Mouse (Mus musculus) adrenal gland, postnatal 10 days (tissue): ENCODE data around the gene H2-M5. TPM values are rescaled to one million over a fixed set of nuclear protein-coding genes. Genes with fewer than 3 reads are reported as not detected.
"Not testable (repeated sequence)": the region's sequence is repeated elsewhere in the genome, so short reads cannot be mapped to it uniquely, and the experiment has no call there.

Source experiments
- DNase-seq: peaks from one replicate; pipeline ENCODE4 v3.0.0; 2021; ENCODE audit warnings: mixed read lengths
- total RNA-seq, 2 experiments: library from RNA; stranded (reverse); gene quantifications; 2 replicates each; pipeline ENCODE4 v1.2.3; 2021

Gene H2-M5
- total RNA-seq, 2 experiments from 2014 or later: not detected

DNA sequence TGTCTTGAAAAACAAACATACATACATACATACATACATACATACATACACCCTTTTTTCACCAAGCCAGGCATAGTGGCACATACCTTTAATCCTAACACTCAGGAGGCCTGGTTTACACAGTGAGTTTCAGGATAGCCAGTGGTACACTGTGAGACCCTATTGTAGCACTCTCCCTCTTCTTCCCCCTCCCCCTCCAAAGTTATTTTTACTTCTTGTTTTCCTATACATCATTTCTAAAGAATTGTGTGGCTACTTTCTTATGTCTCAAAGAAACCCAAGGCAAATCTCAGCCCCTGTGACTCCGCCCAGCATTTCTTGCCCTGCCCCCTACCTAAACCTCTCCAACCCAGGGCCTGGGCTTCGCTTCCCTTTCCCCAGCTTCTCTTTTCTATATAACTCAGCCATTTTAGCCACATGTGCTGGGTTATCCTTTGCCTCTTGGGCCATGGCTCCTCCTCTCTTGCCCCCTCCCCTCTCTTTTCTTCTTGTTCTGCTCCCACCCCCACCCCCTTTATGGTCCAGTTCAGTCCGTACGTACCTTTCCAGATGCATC, 4.5 kb upstream of the H2-M5 start:
- DNase-seq: no peak

- DNase-seq: no peak
Observed at GRCm38 (mm10) chr17:36992336-36993104, 3.2 kb upstream of the H2-M5 start.

GRCm38 (mm10) chr17:36990630-36991029, 1.3 kb upstream of the H2-M5 start:
- not testable (repeated sequence) for DNase-seq

- no peak for DNase-seq
Observed at GRCm38 (mm10) chr17:36988475-36988874, 862 bp downstream of the H2-M5 start.

DNA sequence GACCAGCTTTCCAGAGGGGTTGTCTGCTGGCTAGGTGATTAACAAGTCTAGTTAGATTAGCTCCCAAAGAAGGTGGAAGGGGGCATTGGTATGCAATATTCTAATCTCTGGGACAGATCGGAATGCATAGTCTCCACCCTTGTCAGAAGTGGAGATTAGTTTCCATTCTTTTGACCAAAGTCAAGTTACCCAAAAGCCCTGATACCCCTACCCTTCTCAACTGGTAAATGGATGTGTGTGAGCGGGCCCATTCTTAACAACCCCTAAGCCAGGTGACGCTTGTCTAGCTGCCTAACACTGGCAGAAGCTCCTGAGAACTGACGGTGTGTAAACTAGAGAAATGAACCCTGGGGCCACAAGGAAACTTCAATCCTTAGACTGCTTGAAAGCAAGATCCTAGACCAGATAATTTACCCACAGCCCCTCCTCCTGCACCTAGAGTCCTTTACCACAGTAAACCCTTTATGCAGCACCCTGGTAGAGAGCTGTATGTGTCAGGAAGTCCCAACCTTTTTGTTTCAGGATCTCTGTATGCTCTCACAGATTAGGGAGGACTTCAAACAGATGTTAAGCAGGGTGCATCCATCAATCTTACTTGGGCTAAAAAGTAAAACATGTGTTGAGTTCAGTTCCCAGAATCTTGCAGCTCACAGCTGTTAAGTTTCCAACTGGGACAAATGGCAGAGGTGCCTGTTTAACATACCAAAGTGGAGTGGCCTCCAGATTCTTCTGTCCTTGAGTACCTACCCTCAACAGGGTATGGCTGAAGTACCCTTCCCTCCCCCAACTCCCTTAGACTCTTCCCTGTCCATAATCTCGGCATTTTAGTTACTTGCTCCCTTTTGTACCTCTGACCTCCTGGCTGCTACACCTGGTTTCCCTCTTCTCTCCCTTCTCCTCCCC, 6.8 kb downstream of the H2-M5 start:
- no peak for DNase-seq

GRCm38 (mm10) chr17:36981845-36982244, 7.5 kb downstream of the H2-M5 start:
- DNase-seq: no peak

DNA sequence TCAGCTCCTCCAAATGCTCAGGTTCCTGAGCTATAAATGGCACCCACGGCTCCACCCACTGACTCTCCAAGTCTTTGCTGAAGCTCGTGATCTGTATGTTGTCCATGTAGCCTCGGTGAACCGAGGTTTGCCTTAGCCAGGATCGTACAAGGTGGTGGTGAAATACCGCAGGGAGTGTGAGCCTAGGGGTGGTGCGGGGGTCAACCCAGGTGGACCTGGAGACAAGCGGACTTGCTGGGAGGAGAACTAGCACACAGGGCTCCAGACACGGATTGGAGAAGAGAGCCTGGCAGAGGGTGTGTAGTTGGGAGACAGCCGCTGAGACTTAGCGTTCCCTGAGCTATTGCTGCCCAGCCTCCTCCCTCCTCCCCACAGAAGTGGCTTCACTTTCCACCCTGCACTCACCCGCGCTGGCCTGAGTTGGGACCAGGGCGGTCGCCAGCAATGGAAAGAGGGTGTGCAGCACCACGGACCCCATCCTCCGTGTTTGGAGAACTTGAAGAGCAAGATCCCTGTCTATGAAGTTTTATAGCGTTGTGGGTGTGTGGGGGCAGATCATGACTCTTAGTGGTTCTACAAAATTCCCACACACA, 8.0 kb downstream of the H2-M5 start, which contains the start of gene 2410137M14Rik:
Gene 2410137M14Rik (minus strand): TSS at position 17 of the 593 bp plus-strand sequence.
- no peak for DNase-seq

DNA sequence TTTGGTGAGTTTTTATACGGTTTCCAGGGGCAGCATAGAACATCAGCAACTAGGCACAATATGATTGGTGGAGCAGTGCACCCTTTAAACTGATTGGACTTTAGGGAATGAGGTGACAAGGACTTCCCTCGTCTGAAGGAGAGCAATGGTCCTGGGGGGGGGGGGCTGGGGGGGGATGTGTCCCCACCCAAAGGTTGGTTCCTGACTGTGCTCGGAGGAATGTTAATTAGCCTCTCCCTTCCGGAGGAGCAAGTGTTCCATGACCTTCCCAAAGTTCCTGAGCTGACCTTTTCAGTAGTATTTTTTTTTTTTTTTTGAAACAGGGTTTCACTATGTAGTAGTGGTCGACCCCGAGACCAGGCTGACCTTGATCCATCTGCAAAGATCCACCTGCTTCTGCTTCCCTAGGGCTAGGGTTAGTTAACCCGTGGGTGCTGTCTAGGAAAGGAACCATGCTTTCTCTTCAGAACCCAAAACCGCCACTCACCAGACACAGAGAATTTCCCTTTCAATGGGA, 16.0 kb downstream of the H2-M5 start:
- DNase-seq: no peak

GRCm38 (mm10) chr17:36972791-36973190, 16.5 kb downstream of the H2-M5 start:
- DNase-seq: no peak

GRCm38 (mm10) chr17:36971172-36971850, 18.0 kb downstream of the H2-M5 start:
- no peak for DNase-seq

- no peak for DNase-seq
Observed at GRCm38 (mm10) chr17:36970316-36970890, 18.9 kb downstream of the H2-M5 start.

DNA sequence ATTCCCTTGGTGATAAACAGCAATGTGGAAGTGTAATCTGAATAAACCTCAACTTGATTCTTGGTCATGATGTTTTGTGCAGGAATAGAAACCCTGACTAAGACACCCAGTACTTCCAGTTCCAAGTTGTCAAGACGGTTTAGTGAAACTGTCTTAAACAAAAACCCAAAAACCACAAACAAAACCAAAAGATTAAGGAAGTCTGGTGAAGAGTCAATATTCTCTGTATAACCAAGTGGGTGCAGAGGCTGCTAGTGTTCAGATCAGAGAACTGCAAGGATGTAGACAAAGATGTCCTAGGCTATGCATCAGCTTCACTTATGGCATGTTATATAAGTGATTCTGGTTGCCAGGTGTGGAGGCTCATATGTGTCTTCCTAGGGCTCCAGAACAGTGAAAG, 22.5 kb downstream of the H2-M5 start:
- no peak for DNase-seq

DNA sequence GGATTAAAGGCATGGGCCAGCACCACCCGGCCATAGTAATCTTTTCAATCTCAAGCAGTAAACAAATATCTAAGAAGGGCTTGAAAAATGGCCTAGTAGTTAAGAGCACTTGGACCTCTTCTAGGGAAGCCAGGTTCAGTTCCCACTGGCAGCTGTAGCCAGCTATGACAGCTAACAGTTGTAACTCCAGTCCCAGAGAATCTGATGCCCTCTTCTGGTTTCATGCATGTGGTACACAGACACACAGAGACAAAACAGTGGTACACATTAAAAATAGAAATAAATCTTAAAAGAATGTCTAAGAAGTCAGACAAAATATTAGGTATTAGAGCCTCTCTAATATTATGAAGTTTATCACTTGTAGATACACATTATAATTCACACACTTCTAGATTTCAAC, 28.2 kb downstream of the H2-M5 start:
- no peak for DNase-seq

DNA sequence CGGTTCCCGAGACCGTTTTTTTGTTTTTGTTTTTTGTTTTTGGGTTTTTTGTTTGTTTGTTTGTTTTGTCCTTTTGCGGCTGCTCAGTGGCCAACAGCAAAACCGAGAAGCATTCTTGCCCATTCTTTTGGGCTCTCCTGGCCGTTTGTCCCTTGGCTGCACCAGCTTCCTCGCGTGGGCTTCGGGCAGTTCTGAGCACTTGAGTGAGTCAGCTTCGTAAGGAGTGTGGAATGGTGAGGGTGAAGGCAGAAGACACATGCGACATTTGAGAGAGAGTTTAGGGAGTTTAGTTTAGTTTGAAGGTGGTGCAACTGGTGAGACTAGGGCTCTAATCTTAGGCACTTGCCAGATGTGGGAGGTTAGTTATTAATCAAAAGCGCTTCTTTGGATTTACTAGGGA, 30.5 kb downstream of the H2-M5 start:
- DNase-seq: peak; percentile 30

- peak; percentile 96 for DNase-seq
Observed at GRCm38 (mm10) chr17:36957999-36958743, 31.2 kb downstream of the H2-M5 start, which contains the start of the genes Znrd1 and Znrd1as. TSS of gene Znrd1 (minus strand) at chr17:36958559. TSS of gene Znrd1as (plus strand) at chr17:36958592.

GRCm38 (mm10) chr17:36953062-36953461, 36.3 kb downstream of the H2-M5 start:
- no peak for DNase-seq

DNA sequence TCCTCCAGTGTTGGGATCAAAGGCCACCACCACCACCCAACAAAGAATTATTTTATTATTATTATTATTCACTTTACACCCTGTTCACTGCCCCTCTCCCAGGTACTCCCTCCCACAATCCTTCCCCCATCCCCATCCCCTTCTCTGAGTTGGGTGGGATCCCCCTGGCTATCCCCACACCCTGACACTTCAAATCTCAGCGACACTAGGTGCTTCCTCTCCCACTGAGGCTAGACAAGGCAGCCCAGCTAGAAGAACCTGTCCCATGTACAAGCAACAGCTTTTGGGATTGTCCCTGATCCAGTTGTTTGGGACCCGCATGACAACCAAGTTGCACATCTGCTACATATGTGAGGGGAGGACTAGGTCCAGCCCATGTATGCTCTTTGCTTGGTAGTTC, 36.7 kb downstream of the H2-M5 start:
- DNase-seq: no peak

DNA sequence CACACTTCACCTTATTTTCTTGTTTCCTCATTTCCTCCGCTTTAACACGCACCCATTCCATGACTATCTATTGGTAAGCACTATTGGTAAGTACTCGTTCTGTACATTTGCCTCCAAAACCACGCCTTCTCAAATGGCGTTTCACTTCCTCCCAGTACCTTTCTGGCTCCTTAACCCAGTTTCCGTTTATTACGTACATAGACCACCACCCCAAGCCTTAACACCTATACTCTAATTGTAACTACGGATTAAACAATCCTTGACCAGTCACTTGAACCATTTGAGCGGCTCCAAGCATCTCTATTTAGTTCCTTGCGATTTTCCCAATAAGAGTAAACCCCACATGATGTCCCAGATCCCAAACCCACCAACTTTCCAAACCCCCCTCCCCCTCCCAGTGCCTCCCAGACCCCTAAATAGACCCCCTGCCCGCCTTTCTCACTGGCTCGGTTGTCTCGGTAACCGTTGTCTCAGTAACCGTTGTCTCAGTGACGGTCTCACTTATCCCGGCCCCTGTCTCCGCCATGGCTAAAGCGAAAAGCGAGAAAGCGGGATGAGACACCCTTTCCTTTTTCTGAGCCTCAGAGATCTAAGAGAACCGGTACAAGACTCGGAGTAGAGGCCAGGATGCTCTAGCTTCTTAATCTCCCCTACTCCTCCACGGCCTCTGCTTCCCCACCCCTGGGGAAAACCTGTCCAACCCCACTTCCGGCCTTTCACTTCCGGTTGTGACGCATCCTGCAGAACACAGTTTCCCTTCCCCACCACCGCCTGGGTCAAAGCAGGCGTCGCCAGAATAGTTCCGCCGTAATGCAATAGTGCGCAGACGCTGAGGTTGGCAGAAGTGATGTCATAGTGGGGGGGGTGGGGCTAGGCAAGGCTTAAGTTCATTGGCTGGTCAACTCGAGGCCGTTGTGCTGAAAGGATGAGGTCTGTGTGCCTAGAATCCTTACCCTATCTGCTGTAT, 38.1 kb downstream of the H2-M5 start, which contains the start of gene Ppp1r11:
Gene Ppp1r11 (minus strand): TSS at position 761 of the 967 bp plus-strand sequence.
- peak; percentile 97 for DNase-seq

- DNase-seq: no peak
Observed at GRCm38 (mm10) chr17:36949265-36949664, 40.1 kb downstream of the H2-M5 start.
